Mouse (Mus musculus) E14TG2a.4 (cell line): ENCODE measurements at regions not wholly inside any gene's neighbourhood (a gene's known extent, or its start where the extent isn't known, plus 50 kb on each side); places are given as distances from the start of the nearest gene placed in this dataset.

Source experiments
- H3K27me3 ChIP-seq: 2 replicates; pipeline ENCODE4 v1.6.1; 2014; ENCODE audit warnings: low read length, control low read depth; ENCODE audit not compliant: insufficient read depth
- H3K36me3 ChIP-seq: 2 replicates; pipeline ENCODE4 v1.6.1; 2014; ENCODE audit warnings: low read length, control low read depth; ENCODE audit not compliant: insufficient read depth
- H3K4me1 ChIP-seq: replicated peaks from 2 replicates; pipeline ENCODE4 v1.6.1; 2014; ENCODE audit warnings: low read depth, low read length, control low read depth
- H3K4me3 ChIP-seq: replicated peaks from 2 replicates; pipeline ENCODE4 v1.5.1; 2014; ENCODE audit warnings: mild to moderate bottlenecking, low read length
- H3K9me3 ChIP-seq: 2 replicates; pipeline ENCODE4 v1.6.1; 2014; ENCODE audit warnings: low read length, control low read depth
- CTCF ChIP-seq: conservative IDR thresholded peaks from 2 replicates; pipeline ENCODE4 v1.5.1; 2014; ENCODE audit warnings: low read length
- NANOG ChIP-seq: IDR thresholded peaks from 2 replicates; pipeline ENCODE4 v1.6.1; 2014; ENCODE audit warnings: borderline replicate concordance, low read length, mixed read lengths
- POU5F1 ChIP-seq: IDR thresholded peaks from 2 replicates; pipeline ENCODE4 v1.6.1; 2014; ENCODE audit warnings: low read length, borderline replicate concordance

- Histone ChIP-seq H3K4me3 (no peak overlapping the region), H3K27me3 (no peaks in the 10 kb centered on the region), H3K36me3 (no peaks in the 10 kb centered on the region), H3K9me3 (no peaks in the 10 kb centered on the region), H3K4me1 (no peaks in the 10 kb centered on the region)
- TF ChIP-seq POU5F1, result no peak
- TF ChIP-seq NANOG, result no peak
- TF ChIP-seq CTCF, result no peak
These were observed 1617.2 kb upstream of the Gulo start for GRCm38 (mm10) chr14:67626181-67626580.

GRCm38 (mm10) chr14:67623841-67624480, 1615.0 kb upstream of the Gulo start:
- Histone ChIP-seq H3K36me3 (no peaks in the 10 kb centered on the region), H3K4me1 (no peaks in the 10 kb centered on the region), H3K27me3 (no peaks in the 10 kb centered on the region), H3K4me3 (no peak overlapping the region), H3K9me3 (no peaks in the 10 kb centered on the region)
- TF ChIP-seq POU5F1, result no peak
- TF ChIP-seq NANOG, result no peak
- TF ChIP-seq CTCF, result no peak

- Histone ChIP-seq H3K4me1 (no peaks in the 10 kb centered on the region), H3K4me3 (no peak overlapping the region)
These were observed 1613.9 kb upstream of the Gulo start for GRCm38 (mm10) chr14:67622911-67623310.

GRCm38 (mm10) chr14:67621486-67621885, 1612.5 kb upstream of the Gulo start:
- Histone ChIP-seq H3K36me3 (no peaks in the 10 kb centered on the region), H3K9me3 (no peaks in the 10 kb centered on the region), H3K4me3 (no peak overlapping the region), H3K27me3 (no peaks in the 10 kb centered on the region), H3K4me1 (no peaks in the 10 kb centered on the region)
- TF ChIP-seq POU5F1, result no peak
- no peak for TF ChIP-seq NANOG
- TF ChIP-seq CTCF, result no peak

More at GRCm38 (mm10) chr14:67622911-67623310, 1613.9 kb upstream of the Gulo start:
- Histone ChIP-seq H3K36me3 (no peaks in the 10 kb centered on the region), H3K9me3 (no peaks in the 10 kb centered on the region), H3K27me3 (no peaks in the 10 kb centered on the region)
- TF ChIP-seq POU5F1 (no peak), CTCF (no peak), NANOG (no peak)

- H3K36me3 ChIP-seq, result no peaks in the 10 kb centered on the region
- H3K4me3 ChIP-seq, result no peak overlapping the region
- H3K4me1 ChIP-seq, result no peaks in the 10 kb centered on the region
- no peaks in the 10 kb centered on the region for H3K9me3 ChIP-seq
- H3K27me3 ChIP-seq, result no peaks in the 10 kb centered on the region
- TF ChIP-seq NANOG, result no peak
- TF ChIP-seq CTCF, result peak; percentile 26
These were observed 1612.0 kb upstream of the Gulo start for GRCm38 (mm10) chr14:67620854-67621476.

GRCm38 (mm10) chr14:67619571-67619970, 1610.6 kb upstream of the Gulo start:
- TF ChIP-seq NANOG, result no peak
- TF ChIP-seq POU5F1, result no peak
- TF ChIP-seq CTCF, result no peak
- no peak overlapping the region for H3K4me3 ChIP-seq

GRCm38 (mm10) chr14:67614369-67614768, 1605.4 kb upstream of the Gulo start:
- no peaks in the 10 kb centered on the region for H3K9me3 ChIP-seq
- no peaks in the 10 kb centered on the region for H3K4me1 ChIP-seq
- H3K27me3 ChIP-seq, result peaks cover 31% of the 10 kb centered on the region
- TF ChIP-seq CTCF, result no peak
- no peak for TF ChIP-seq POU5F1
- TF ChIP-seq NANOG, result no peak
- no peaks in the 10 kb centered on the region for H3K36me3 ChIP-seq
- no peak overlapping the region for H3K4me3 ChIP-seq

More at GRCm38 (mm10) chr14:67619571-67619970, 1610.6 kb upstream of the Gulo start:
- Histone ChIP-seq H3K9me3 (no peaks in the 10 kb centered on the region), H3K27me3 (no peaks in the 10 kb centered on the region), H3K4me1 (no peaks in the 10 kb centered on the region), H3K36me3 (no peaks in the 10 kb centered on the region)

- no peaks in the 10 kb centered on the region for H3K4me1 ChIP-seq
- H3K4me3 ChIP-seq, result no peak overlapping the region
- peaks cover 37% of the 10 kb centered on the region for H3K27me3 ChIP-seq
- TF ChIP-seq NANOG, result no peak
- TF ChIP-seq CTCF, result no peak
- no peak for TF ChIP-seq POU5F1
- no peaks in the 10 kb centered on the region for H3K9me3 ChIP-seq
- H3K36me3 ChIP-seq, result no peaks in the 10 kb centered on the region
These were observed 1604.7 kb upstream of the Gulo start for GRCm38 (mm10) chr14:67613691-67614090.

- Histone ChIP-seq H3K9me3 (no peaks in the 10 kb centered on the region), H3K36me3 (no peaks in the 10 kb centered on the region), H3K27me3 (peaks cover 42% of the 10 kb centered on the region), H3K4me3 (no peak overlapping the region), H3K4me1 (peaks cover 4% of the 10 kb centered on the region)
- TF ChIP-seq NANOG (no peak), POU5F1 (no peak), CTCF (no peak)
These were observed 1604.2 kb upstream of the Gulo start for GRCm38 (mm10) chr14:67613221-67613620.
